Mouse (Mus musculus) erythroblast, embryonic 14.5 days (primary cell): ENCODE data around the gene Nfat5.

Experiments used
- GATA1 ChIP-seq: IDR thresholded peaks from 2 replicates; pipeline ENCODE4 v1.6.1; 2012; ENCODE audit warnings: low read length, inconsistent platforms, mixed read lengths
- TAL1 ChIP-seq: IDR thresholded peaks from 3 replicates; pipeline ENCODE4 v1.6.1; 2012; ENCODE audit warnings: low read length, inconsistent platforms, mixed read lengths

GRCm38 (mm10) chr8:107391136-107391516, 97.9 kb downstream of the Nfat5 start:
- TF ChIP-seq GATA1 (no peak), TAL1 (no peak)
